9 mouse cellular contexts compared by ENCODE assay signal in genomic region chr15:10690219-10690618, GRCm38 (mm10). TPM values are rescaled to one million over a fixed set of nuclear protein-coding genes. Genes with fewer than 3 reads are reported as not detected.
DNase-seq lines count a peak whose midpoint lies in the region; ATAC-seq and TF ChIP-seq lines count a peak whose summit lies in the region.
"Had no signal": no experiment of that assay in that cellular context is flagged by ENCODE, and none has a peak within 500 bp of the region (broad histone marks: within the 10 kb centered on the region; RNA-seq: fewer than 3 reads in every experiment).

No protein-coding gene starts in this region.

- WGBS in heart, embryonic 16.5 days = 43% methylated on average over 13 of the region's 13 CpGs
- WGBS in lung, embryonic 16.5 days = 39% methylated on average over 13 of the region's 13 CpGs

- CTCF ChIA-PET in Patski (lab: Charles Lee) = interaction anchor here (1.0 to 2.0 kb wide), 3 partner anchors 10 to 28 kb away, joined by 3 to 6 read pairs (median 4); no protein-coding TSS in a partner anchor

- H3K4me2 ChIP-seq in heart, embryonic 16.5 days (ENCODE audit: low read depth, low read length) = peak overlapping the region; percentile 23; the same call in 1 of the 2 replicates
- peak overlapping the region; percentile 24 for H3K4me2 ChIP-seq in lung, embryonic 16.5 days (ENCODE audit: low read depth, low read length)
- H3K4me2 ChIP-seq: hindbrain, embryonic 15.5 days had no signal

- H3K36me3 ChIP-seq in heart, embryonic 16.5 days (ENCODE audit: control insufficient read depth, insufficient read depth) = peaks cover 5% of the 10 kb centered on the region; the same call in 1 of the 2 replicates
- H3K36me3 ChIP-seq in lung, embryonic 16.5 days (ENCODE audit: control insufficient read depth, insufficient read depth, low read length) = peaks cover 6% of the 10 kb centered on the region; the same call in 1 of the 2 replicates
- H3K36me3 ChIP-seq: hindbrain, embryonic 15.5 days had no signal

- no peaks in the 10 kb centered on the region for H3K9me3 ChIP-seq in heart, embryonic 16.5 days (replicated peaks; ENCODE audit: control insufficient read depth, low read length)
- H3K9me3 ChIP-seq in lung, embryonic 16.5 days (ENCODE audit: control insufficient read depth, low read length) = no peaks in the 10 kb centered on the region
- H3K9me3 ChIP-seq: hindbrain, embryonic 15.5 days had no signal

- peak; percentile 63 for ATAC-seq in heart, embryonic 16.5 days (replicated peaks; ENCODE audit: extremely low read depth, insufficient read depth, low FRiP score)
- ATAC-seq in Patski = peak; percentile 88
- ATAC-seq in lung, embryonic 16.5 days (ENCODE audit: low read depth) = peak; percentile 92
- ATAC-seq in inflammation-experienced regulatory T-cells, adult 6 months = no peak

- no peak for TF ChIP-seq CTCF in Patski (IDR thresholded peaks at IDR 0.05)
- no peak for TF ChIP-seq CTCF in layer of hippocampus, adult 2 months (conservative IDR thresholded peaks at IDR 0.05)

- H3K27ac ChIP-seq in heart, embryonic 16.5 days (ENCODE audit: low read length) = peak overlapping the region; percentile 21; the same call in 1 of the 2 replicates
- H3K27ac ChIP-seq in lung, embryonic 16.5 days (ENCODE audit: low read length) = peak overlapping the region; percentile 56
- no peak overlapping the region for H3K27ac ChIP-seq in layer of hippocampus, adult 2 months
- H3K27ac ChIP-seq: hindbrain, embryonic 15.5 days had no signal

- DNase-seq in heart, adult 8-10 months (ENCODE audit: low spot score) = no peak
- peak; percentile 86 for DNase-seq in Patski (ENCODE audit: low read depth, low spot score)
- peak; percentile 79 for DNase-seq in gonadal fat pad, adult 2 months (ENCODE audit: low read depth)
- DNase-seq in cerebellum, adult 9-11 months = no peak
- no peak for DNase-seq in layer of hippocampus, adult 2 months (ENCODE audit: low spot score in 2 of 2)

- H3K27me3 ChIP-seq in heart, embryonic 16.5 days (ENCODE audit: control insufficient read depth, insufficient read depth, low read length) = no peaks in the 10 kb centered on the region
- H3K27me3 ChIP-seq in Patski = no peaks in the 10 kb centered on the region
- no peaks in the 10 kb centered on the region for H3K27me3 ChIP-seq in lung, embryonic 16.5 days (ENCODE audit: control insufficient read depth, insufficient read depth, low read depth, low read length)
- H3K27me3 ChIP-seq: hindbrain, embryonic 15.5 days had no signal

- H3K9ac ChIP-seq in heart, embryonic 16.5 days (ENCODE audit: low read length) = no peak overlapping the region
- no peak overlapping the region for H3K9ac ChIP-seq in lung, embryonic 16.5 days (ENCODE audit: low read length)
- H3K9ac ChIP-seq: hindbrain, embryonic 15.5 days had no signal

- H3K4me3 ChIP-seq in heart, embryonic 16.5 days (ENCODE audit: low read length) = peak overlapping the region; percentile 3; the same call in 1 of the 2 replicates
- H3K4me3 ChIP-seq in lung, embryonic 16.5 days (ENCODE audit: low read length) = no peak overlapping the region
- H3K4me3 ChIP-seq in layer of hippocampus, adult 2 months = no peak overlapping the region
- H3K4me3 ChIP-seq: hindbrain, embryonic 15.5 days had no signal

- peaks cover 11% of the 10 kb centered on the region for H3K4me1 ChIP-seq in heart, embryonic 16.5 days (ENCODE audit: control insufficient read depth, insufficient read depth, low read length)
- H3K4me1 ChIP-seq in lung, embryonic 16.5 days (replicated peaks; ENCODE audit: control insufficient read depth, insufficient read depth, low read length) = peaks cover 58% of the 10 kb centered on the region

- in situ Hi-C loops in Patski (cut with MboI; ENCODE audit: low pct_unique_long_range_greater_than_20kb) = no loop called here

- POLR2A ChIA-PET in Patski (lab: Charles Lee) = no interaction called here

RNA-seq across cellular contexts. Expression of gene Rai14, which starts 24.2 kb away (rescaled TPM):
- polyA plus RNA-seq in heart, embryonic 16.5 days (2015; fragmentation: Nextera tagmentation; extraction: Ambion mirVana) = 12.7 and 16.7 TPM in 2 replicates
- 1 to 10 TPM; 3.3 to 4.1 (median 3.6) TPM for total RNA-seq in heart, adult 8-10 months (2022)
- 55.3 TPM for polyA plus RNA-seq in Patski (2021)
- 2.2 and 3.2 TPM in 2 replicates for polyA plus RNA-seq in gonadal fat pad, adult 2 months (2012; rRNA removed)
- polyA plus RNA-seq in lung, embryonic 16.5 days (2015; fragmentation: Nextera tagmentation; extraction: Ambion mirVana) = 80.9 and 84.2 TPM in 2 replicates
- 1 to 10 TPM in 2 of 3 experiments, under 1 TPM in 1; 0.56 to 6.8 (median 1.9) TPM for polyA plus RNA-seq in inflammation-experienced regulatory T-cells, adult 6 months (2017; shearing (Covaris generic))
- 1 to 10 TPM; 4.1 to 4.4 TPM for total RNA-seq in layer of hippocampus, adult 2 months (2021)

Comparison
In these comparisons a context has a peak if more than half of its experiments do, and no peak if none do; other contexts are left out.
1. DNase-seq: peak in Patski (single experiment) and gonadal fat pad, adult 2 months (single experiment); none in heart, adult 8-10 months (single experiment), cerebellum, adult 9-11 months (single experiment) and layer of hippocampus, adult 2 months (0 of 2).